Mouse (Mus musculus) lung, embryonic 16.5 days (tissue): ENCODE data around the gene Rasgrp2. TPM values are rescaled to one million over a fixed set of nuclear protein-coding genes. Genes with fewer than 3 reads are reported as not detected.

Experiments used
- ATAC-seq: fragments of 200-750 bp; cut with Nextera tagmentation; 2 replicates; pipeline ENCODE4 v1.8.0; 2017; ENCODE audit warnings: low read depth, mild to moderate bottlenecking, moderate library complexity
- H3K27ac ChIP-seq: fragments of 300-500 bp; sonication (generic); 2 replicates; pipeline ENCODE4 v1.5.1; 2014; ENCODE audit warnings: mild to moderate bottlenecking, control low read depth, low read length
- H3K27me3 ChIP-seq: fragments of 300-500 bp; sonication (generic); 2 replicates; pipeline ENCODE4 v1.6.1; 2014; ENCODE audit warnings: low read depth, low read length, mixed read lengths; ENCODE audit not compliant: control insufficient read depth, insufficient read depth
- H3K36me3 ChIP-seq: fragments of 300-500 bp; sonication (generic); 2 replicates; pipeline ENCODE4 v1.6.1; 2014; ENCODE audit warnings: low read length; ENCODE audit not compliant: control insufficient read depth, insufficient read depth
- H3K4me1 ChIP-seq: fragments of 300-500 bp; sonication (generic); replicated peaks from 2 replicates; pipeline ENCODE4 v1.6.1; 2014; ENCODE audit warnings: low read length, mixed read lengths; ENCODE audit not compliant: control insufficient read depth, insufficient read depth
- H3K4me2 ChIP-seq: fragments of 300-500 bp; sonication (generic); 2 replicates; pipeline ENCODE4 v1.6.1; 2014; ENCODE audit warnings: low read depth, low read length, control low read depth
- H3K4me3 ChIP-seq: fragments of 300-500 bp; sonication (generic); 2 replicates; pipeline ENCODE4 v1.5.1; 2014; ENCODE audit warnings: mild to moderate bottlenecking, low read length, control low read depth
- H3K9ac ChIP-seq: fragments of 300-500 bp; sonication (generic); 2 replicates; pipeline ENCODE4 v1.6.1; 2014; ENCODE audit warnings: low read length, control low read depth
- H3K9me3 ChIP-seq: fragments of 300-500 bp; sonication (generic); 2 replicates; pipeline ENCODE4 v1.6.1; 2016; ENCODE audit warnings: low read length; ENCODE audit not compliant: control insufficient read depth
- WGBS: fragments of 180-500 bp; shearing (Covaris S2); extraction: QIAGEN DNeasy Blood & Tissue Kit; methylation state at CpG from one replicate; pipeline ENCODE4 v1.1.7; 2014; 5-methylcytosine and 5-hydroxymethylcytosine counted together
- polyA plus RNA-seq: library from polyadenylated mRNA; unstranded; fragments of >200 nt; fragmentation: Nextera tagmentation; extraction: Ambion mirVana; gene quantifications from 2 replicates; pipeline ENCODE4 v1.2.1, GENCODE M21; 2015

The Rasgrp2 gene
- polyA plus RNA-seq, 1 experiment from 2014 or later = 93.7 TPM

GRCm38 (mm10) chr19:6388006-6388405, 11.1 kb upstream of the Rasgrp2 start:
- Histone ChIP-seq H3K4me3 (no peak overlapping the region), H3K4me2 (no peak overlapping the region), H3K27me3 (no peaks in the 10 kb centered on the region), H3K27ac (no peak overlapping the region), H3K9ac (no peak overlapping the region), H3K9me3 (no peaks in the 10 kb centered on the region), H3K4me1 (peaks cover 18% of the 10 kb centered on the region), H3K36me3 (no peaks in the 10 kb centered on the region; the same call in 1 of the 2 replicates)
- ATAC-seq = no peak
- WGBS = 79% methylated on average over 13 of the region's 13 CpGs

GRCm38 (mm10) chr19:6389803-6390202, 9.3 kb upstream of the Rasgrp2 start:
- H3K27ac ChIP-seq = no peak overlapping the region
- no peaks in the 10 kb centered on the region for H3K27me3 ChIP-seq
- H3K4me3 ChIP-seq = peak overlapping the region; percentile 40
- WGBS = 8% methylated on average over 16 of the region's 16 CpGs
- H3K4me2 ChIP-seq = peak overlapping the region; percentile 54
- 0 out of 2 replicates have a peak, but pooled peaks cover 2% of the 10 kb centered on the region for H3K4me1 ChIP-seq
- no peaks in the 10 kb centered on the region; the same call in 1 of the 2 replicates for H3K36me3 ChIP-seq
- no peaks in the 10 kb centered on the region for H3K9me3 ChIP-seq
- ATAC-seq = peak; percentile 29; the same call in 1 of the 2 replicates
- H3K9ac ChIP-seq = peak overlapping the region; percentile 42; the same call in 1 of the 2 replicates

- 44% methylated on average over 6 of the region's 6 CpGs for WGBS
- no peaks in the 10 kb centered on the region; the same call in 1 of the 2 replicates for H3K36me3 ChIP-seq
- no peaks in the 10 kb centered on the region for H3K9me3 ChIP-seq
- H3K4me1 ChIP-seq = no peaks in the 10 kb centered on the region
- H3K27me3 ChIP-seq = no peaks in the 10 kb centered on the region
- no peak for ATAC-seq
- H3K4me2 ChIP-seq = no peak overlapping the region
- no peak overlapping the region for H3K4me3 ChIP-seq
- no peak overlapping the region for H3K27ac ChIP-seq
- no peak overlapping the region for H3K9ac ChIP-seq
These were observed 8.9 kb upstream of the Rasgrp2 start for GRCm38 (mm10) chr19:6390251-6390650.

GRCm38 (mm10) chr19:6392743-6393393, 6.3 kb upstream of the Rasgrp2 start:
- no peaks in the 10 kb centered on the region for H3K9me3 ChIP-seq
- no peaks in the 10 kb centered on the region; the same call in 1 of the 2 replicates for H3K36me3 ChIP-seq
- WGBS = 87% methylated on average over 14 of the region's 14 CpGs

GRCm38 (mm10) chr19:6393637-6394036, 5.5 kb upstream of the Rasgrp2 start:
- WGBS = 84% methylated on average over 16 of the region's 16 CpGs
- no peak for ATAC-seq
- H3K9ac ChIP-seq = no peak overlapping the region
- H3K4me3 ChIP-seq = no peak overlapping the region
- no peaks in the 10 kb centered on the region for H3K9me3 ChIP-seq
- H3K4me1 ChIP-seq = no peaks in the 10 kb centered on the region
- H3K27ac ChIP-seq = no peak overlapping the region
- H3K27me3 ChIP-seq = no peaks in the 10 kb centered on the region
- H3K4me2 ChIP-seq = no peak overlapping the region
- H3K36me3 ChIP-seq = no peaks in the 10 kb centered on the region; the same call in 1 of the 2 replicates

More at GRCm38 (mm10) chr19:6392743-6393393, 6.3 kb upstream of the Rasgrp2 start:
- Histone ChIP-seq H3K27me3 (no peaks in the 10 kb centered on the region), H3K4me2 (no peak overlapping the region), H3K4me1 (no peaks in the 10 kb centered on the region), H3K9ac (no peak overlapping the region), H3K4me3 (no peak overlapping the region), H3K27ac (no peak overlapping the region)
- no peak for ATAC-seq

GRCm38 (mm10) chr19:6396237-6396636, 2.9 kb upstream of the Rasgrp2 start:
- H3K9ac ChIP-seq = no peak overlapping the region
- peaks cover 4% of the 10 kb centered on the region for H3K27me3 ChIP-seq
- H3K4me1 ChIP-seq = peaks cover 17% of the 10 kb centered on the region
- H3K9me3 ChIP-seq = no peaks in the 10 kb centered on the region
- no peak overlapping the region for H3K4me2 ChIP-seq
- 84% methylated on average over 5 of the region's 5 CpGs for WGBS
- H3K27ac ChIP-seq = no peak overlapping the region
- no peak overlapping the region for H3K4me3 ChIP-seq
- no peak for ATAC-seq
- H3K36me3 ChIP-seq = no peaks in the 10 kb centered on the region; the same call in 1 of the 2 replicates

- H3K4me2 ChIP-seq = no peak overlapping the region
- no peak overlapping the region for H3K9ac ChIP-seq
- 80% methylated on average over 22 of the region's 22 CpGs for WGBS
These were observed 1.4 kb upstream of the Rasgrp2 start for GRCm38 (mm10) chr19:6397582-6398249.

GRCm38 (mm10) chr19:6398447-6399284, 474 bp upstream of the Rasgrp2 start:
- peak; percentile 44 for ATAC-seq
- peaks cover 26% of the 10 kb centered on the region for H3K4me1 ChIP-seq
- peak overlapping the region; percentile 74 for H3K27ac ChIP-seq
- H3K9me3 ChIP-seq = no peaks in the 10 kb centered on the region
- under 1% methylated on average over 39 of the region's 39 CpGs for WGBS
- peak overlapping the region; percentile 73 for H3K4me3 ChIP-seq
- H3K9ac ChIP-seq = peak overlapping the region; percentile 73
- H3K4me2 ChIP-seq = peak overlapping the region; percentile 100
- peaks cover 12% of the 10 kb centered on the region for H3K27me3 ChIP-seq
- no peaks in the 10 kb centered on the region for H3K36me3 ChIP-seq

More at GRCm38 (mm10) chr19:6397582-6398249, 1.4 kb upstream of the Rasgrp2 start:
- H3K4me1 ChIP-seq = peaks cover 26% of the 10 kb centered on the region
- H3K27ac ChIP-seq = no peak overlapping the region
- H3K36me3 ChIP-seq = no peaks in the 10 kb centered on the region; the same call in 1 of the 2 replicates
- H3K27me3 ChIP-seq = peaks cover 9% of the 10 kb centered on the region
- no peaks in the 10 kb centered on the region for H3K9me3 ChIP-seq
- no peak for ATAC-seq
- H3K4me3 ChIP-seq = no peak overlapping the region
